Mouse (Mus musculus) ES-Bruce4 (cell line): ENCODE results near the gene Gtf2i. TPM values are rescaled to one million over a fixed set of nuclear protein-coding genes. Genes with fewer than 3 reads are reported as not detected.
"Not testable (repeated sequence)": the region's sequence is repeated elsewhere in the genome, so short reads cannot be mapped to it uniquely, and the experiment has no call there.

ENCODE experiments used
- H3K27ac ChIP-seq: 2 replicates; pipeline ENCODE4 v1.5.1; 2012; ENCODE audit warnings: low read length, inconsistent platforms; ENCODE audit not compliant: insufficient read depth
- H3K27me3 ChIP-seq: 2 replicates; pipeline ENCODE4 v1.6.1; 2012; ENCODE audit warnings: mild to moderate bottlenecking, low read length, inconsistent platforms; ENCODE audit not compliant: control insufficient read depth, poor library complexity, insufficient read depth, severe bottlenecking
- H3K36me3 ChIP-seq: 2 replicates; pipeline ENCODE4 v1.6.1; 2012; ENCODE audit warnings: inconsistent platforms, mild to moderate bottlenecking, low read length, moderate library complexity; ENCODE audit not compliant: control insufficient read depth, poor library complexity, insufficient read depth, severe bottlenecking
- H3K4me1 ChIP-seq: one replicate; pipeline ENCODE4 v1.8.1; 2011; ENCODE audit warnings: low read length; ENCODE audit not compliant: control insufficient read depth, insufficient read depth
- H3K4me3 ChIP-seq: 2 replicates; pipeline ENCODE4 v1.5.1; 2011; ENCODE audit warnings: low read depth, mild to moderate bottlenecking, low read length
- H3K9ac ChIP-seq: 2 replicates; pipeline ENCODE4 v1.6.1; 2012; ENCODE audit warnings: low read depth, mild to moderate bottlenecking, inconsistent platforms; ENCODE audit not compliant: poor library complexity, severe bottlenecking
- H3K9me3 ChIP-seq: replicated peaks from 2 replicates; pipeline ENCODE4 v1.6.1; 2012; ENCODE audit warnings: mild to moderate bottlenecking, low read length, inconsistent platforms; ENCODE audit not compliant: control insufficient read depth, poor library complexity, insufficient read depth, severe bottlenecking
- CTCF ChIP-seq: IDR thresholded peaks from one replicate; pipeline ENCODE4 v1.8.1; 2011; ENCODE audit warnings: low read depth, low read length
- EP300 ChIP-seq: IDR thresholded peaks from 2 replicates; pipeline ENCODE4 v1.6.1; 2011; ENCODE audit warnings: low read depth, low read length; ENCODE audit not compliant: insufficient read depth
- POLR2A ChIP-seq: IDR thresholded peaks from one replicate; pipeline ENCODE4 v1.8.1; 2011; ENCODE audit warnings: low read length; ENCODE audit not compliant: insufficient read depth
- polyA plus RNA-seq: library from polyadenylated mRNA; stranded (reverse); fragments of >200 nt; gene quantifications from 2 replicates; pipeline ENCODE4 v1.2.4, GENCODE M21; 2011; ENCODE audit warnings: low read depth; ENCODE audit not compliant: missing spikeins, insufficient read depth, insufficient read length

Gtf2i gene
- polyA plus RNA-seq, 1 experiment = 242 TPM

DNA sequence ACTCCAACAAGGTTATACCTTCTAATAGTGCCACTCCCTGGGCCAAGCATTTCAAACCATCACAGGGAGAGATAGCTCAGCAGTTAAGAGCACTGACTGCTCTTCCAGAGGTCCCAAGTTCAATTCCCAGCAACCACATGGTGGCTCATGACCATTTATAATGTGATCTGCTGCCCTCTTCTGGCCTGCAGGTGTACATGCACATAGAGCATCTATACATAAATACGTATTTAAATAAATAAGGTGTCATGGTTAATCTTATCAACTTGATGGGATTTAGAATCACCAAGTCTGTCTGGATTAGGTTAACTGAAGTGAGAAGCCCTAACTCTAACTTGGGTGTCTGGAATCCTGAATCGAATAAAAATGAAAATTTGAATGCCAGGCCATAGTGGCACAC, 32.5 kb upstream of the Gtf2i start:
- Histone ChIP-seq H3K4me3 (no peak overlapping the region), H3K27ac (no peak overlapping the region), H3K36me3 (no peaks in the 10 kb centered on the region), H3K4me1 (peaks cover 2% of the 10 kb centered on the region), H3K9me3 (no peaks in the 10 kb centered on the region), H3K9ac (no peak overlapping the region), H3K27me3 (no peaks in the 10 kb centered on the region)
- TF ChIP-seq POLR2A (no peak), CTCF (peak; percentile 29)

DNA sequence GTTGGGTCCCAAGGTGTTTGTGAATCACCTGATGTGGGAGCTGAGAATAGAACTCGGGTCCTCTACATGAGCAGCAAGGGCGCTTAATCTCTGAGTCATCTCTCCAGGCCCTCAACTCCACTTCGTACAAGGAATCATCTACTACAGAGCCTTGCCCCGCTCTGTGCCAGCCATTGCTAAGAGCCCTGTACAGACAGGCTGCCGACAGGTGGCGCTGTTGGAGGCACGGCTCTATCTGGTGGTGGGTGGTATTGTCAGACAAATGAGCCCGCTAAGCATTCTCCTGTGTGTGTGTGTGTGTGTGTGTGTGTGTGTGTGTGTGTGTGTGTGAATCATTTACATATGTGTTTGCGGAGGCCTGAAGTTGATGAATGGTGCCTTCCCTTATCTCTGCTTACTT, 30.9 kb upstream of the Gtf2i start:
- Histone ChIP-seq H3K36me3 (no peaks in the 10 kb centered on the region), H3K9ac (no peak overlapping the region), H3K4me3 (no peak overlapping the region), H3K27ac (no peak overlapping the region), H3K27me3 (no peaks in the 10 kb centered on the region), H3K4me1 (peaks cover 6% of the 10 kb centered on the region), H3K9me3 (no peaks in the 10 kb centered on the region)
- TF ChIP-seq EP300 (no peak), CTCF (peak; percentile 86)

DNA sequence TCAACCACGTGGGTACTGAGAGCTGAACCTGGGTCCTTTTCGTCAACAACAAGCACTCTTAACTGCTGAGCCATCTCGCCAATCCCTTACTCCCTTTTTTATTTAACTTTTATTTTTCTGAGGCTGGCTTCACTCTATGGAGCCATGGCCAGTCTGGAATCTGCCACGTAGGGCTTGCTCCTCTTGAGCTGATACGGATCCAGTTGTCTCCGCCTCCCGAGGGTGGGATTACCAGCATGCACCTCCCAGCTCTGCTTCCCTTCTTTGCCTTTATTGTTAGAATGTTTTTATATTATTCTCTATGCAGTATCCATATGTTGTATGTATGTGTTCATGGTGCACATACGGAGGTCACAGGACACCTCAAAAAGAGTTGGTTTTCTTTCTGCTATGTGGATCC, 29.5 kb upstream of the Gtf2i start:
- Histone ChIP-seq H3K9me3 (no peaks in the 10 kb centered on the region), H3K36me3 (no peaks in the 10 kb centered on the region), H3K27me3 (no peaks in the 10 kb centered on the region), H3K4me1 (peaks cover 6% of the 10 kb centered on the region), H3K4me3 (no peak overlapping the region), H3K9ac (no peak overlapping the region), H3K27ac (0 out of 2 replicates have a peak overlapping the region, but pooled peaks have one; percentile 15)
- no peak for TF ChIP-seq CTCF
- no peak for TF ChIP-seq POLR2A
- no peak for TF ChIP-seq EP300

DNA sequence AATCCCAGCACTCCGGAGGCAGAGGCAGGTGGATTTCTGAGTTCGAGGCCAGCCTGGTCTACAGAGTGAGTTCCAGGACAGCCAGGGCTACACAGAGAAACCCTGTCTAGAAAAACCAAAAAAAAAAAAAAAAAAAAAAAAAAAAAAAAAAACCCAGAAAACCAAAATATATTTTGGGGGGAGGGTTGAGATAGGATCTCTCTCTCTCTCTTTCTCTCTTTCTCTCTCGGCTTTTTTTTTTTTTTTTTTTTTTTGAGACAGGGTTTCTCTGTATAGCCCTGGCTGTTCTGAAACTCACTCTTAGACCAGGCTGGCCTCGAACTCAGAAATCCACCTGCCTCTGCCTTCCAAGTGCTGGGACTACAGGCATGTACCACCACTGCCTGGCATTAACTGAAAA, 29.0 kb upstream of the Gtf2i start:
- H3K27ac ChIP-seq, H3K9me3 ChIP-seq, H3K9ac ChIP-seq, H3K4me3 ChIP-seq, H3K4me1 ChIP-seq, H3K36me3 ChIP-seq, H3K27me3 ChIP-seq: not testable (repeated sequence)

DNA sequence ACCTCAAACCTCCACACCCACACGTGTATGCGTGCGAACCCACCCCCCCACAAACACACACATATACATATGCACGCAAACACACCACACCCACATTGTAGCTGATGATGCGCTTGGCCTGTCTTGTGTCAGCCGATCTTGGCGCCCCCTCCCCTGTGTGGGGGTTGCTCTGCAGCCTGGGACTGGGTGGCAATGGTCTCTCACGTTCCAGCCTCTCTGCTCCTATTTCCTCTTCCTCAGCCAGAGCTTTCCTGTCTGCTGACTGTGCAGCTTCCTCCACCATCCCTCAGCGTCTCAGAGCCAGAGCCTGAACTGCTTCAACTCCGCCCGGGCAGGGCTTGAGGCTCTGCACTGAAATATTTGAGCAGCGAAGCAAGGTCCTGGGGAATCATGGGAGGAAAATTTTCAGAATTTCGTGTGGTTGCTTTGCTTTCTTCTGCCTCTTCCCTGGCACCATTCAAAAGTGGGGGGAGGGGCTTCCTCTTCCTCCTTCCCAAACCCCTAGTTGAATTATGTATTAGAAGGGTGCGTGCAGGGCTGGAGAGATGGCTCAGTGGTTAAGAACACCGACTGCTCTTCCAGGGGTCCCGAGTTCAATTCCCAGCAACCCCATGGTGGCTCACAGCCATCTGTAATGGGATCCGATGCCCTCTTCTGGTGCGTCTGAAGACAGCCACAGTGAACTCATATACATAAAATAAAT, 28.1 kb upstream of the Gtf2i start:
- no peaks in the 10 kb centered on the region for H3K36me3 ChIP-seq
- H3K9me3 ChIP-seq = no peaks in the 10 kb centered on the region
- 0 out of 2 replicates have a peak overlapping the region, but pooled peaks have one; percentile 41 for H3K9ac ChIP-seq
- TF ChIP-seq CTCF = no peak
- peak; percentile 80; the same call in 1 of the 2 replicates for TF ChIP-seq EP300
- H3K27me3 ChIP-seq = no peaks in the 10 kb centered on the region
- peak overlapping the region; percentile 22 for H3K27ac ChIP-seq
- peak overlapping the region; percentile 31 for H3K4me3 ChIP-seq
- peaks cover 6% of the 10 kb centered on the region for H3K4me1 ChIP-seq

DNA sequence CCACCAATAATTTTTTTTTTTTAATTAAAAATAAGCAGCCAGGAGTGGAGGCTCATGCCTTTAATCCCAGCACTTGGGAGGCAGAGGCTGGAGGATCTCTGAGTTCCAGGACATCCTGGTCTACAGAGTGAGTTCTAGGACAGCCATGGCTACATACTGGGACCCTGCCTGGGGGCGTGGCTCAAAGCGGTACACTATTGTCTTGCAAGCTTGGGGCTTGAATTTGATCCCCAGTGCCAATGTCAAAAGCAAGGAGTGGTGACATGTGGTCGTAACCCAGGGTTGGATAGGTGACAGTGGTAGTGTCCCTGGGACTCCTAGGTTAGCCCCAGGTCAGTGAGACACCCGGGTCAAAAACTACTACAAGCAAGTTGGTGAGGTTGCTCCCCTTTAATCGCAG, 27.2 kb upstream of the Gtf2i start:
- Histone ChIP-seq H3K27ac (peak overlapping the region; percentile 22), H3K27me3 (no peaks in the 10 kb centered on the region), H3K4me3 (no peak overlapping the region; the same call in 1 of the 2 replicates), H3K4me1 (peaks cover 8% of the 10 kb centered on the region), H3K9ac (peak overlapping the region; percentile 41; the same call in 1 of the 2 replicates), H3K36me3 (no peaks in the 10 kb centered on the region), H3K9me3 (no peaks in the 10 kb centered on the region)
- TF ChIP-seq POLR2A = no peak
- TF ChIP-seq EP300 = 0 out of 2 replicates have a peak, but pooled peaks have one; percentile 50
